Mouse (Mus musculus): ENCODE data around the gene Tubb4b.

Gene Tubb4b

DNA sequence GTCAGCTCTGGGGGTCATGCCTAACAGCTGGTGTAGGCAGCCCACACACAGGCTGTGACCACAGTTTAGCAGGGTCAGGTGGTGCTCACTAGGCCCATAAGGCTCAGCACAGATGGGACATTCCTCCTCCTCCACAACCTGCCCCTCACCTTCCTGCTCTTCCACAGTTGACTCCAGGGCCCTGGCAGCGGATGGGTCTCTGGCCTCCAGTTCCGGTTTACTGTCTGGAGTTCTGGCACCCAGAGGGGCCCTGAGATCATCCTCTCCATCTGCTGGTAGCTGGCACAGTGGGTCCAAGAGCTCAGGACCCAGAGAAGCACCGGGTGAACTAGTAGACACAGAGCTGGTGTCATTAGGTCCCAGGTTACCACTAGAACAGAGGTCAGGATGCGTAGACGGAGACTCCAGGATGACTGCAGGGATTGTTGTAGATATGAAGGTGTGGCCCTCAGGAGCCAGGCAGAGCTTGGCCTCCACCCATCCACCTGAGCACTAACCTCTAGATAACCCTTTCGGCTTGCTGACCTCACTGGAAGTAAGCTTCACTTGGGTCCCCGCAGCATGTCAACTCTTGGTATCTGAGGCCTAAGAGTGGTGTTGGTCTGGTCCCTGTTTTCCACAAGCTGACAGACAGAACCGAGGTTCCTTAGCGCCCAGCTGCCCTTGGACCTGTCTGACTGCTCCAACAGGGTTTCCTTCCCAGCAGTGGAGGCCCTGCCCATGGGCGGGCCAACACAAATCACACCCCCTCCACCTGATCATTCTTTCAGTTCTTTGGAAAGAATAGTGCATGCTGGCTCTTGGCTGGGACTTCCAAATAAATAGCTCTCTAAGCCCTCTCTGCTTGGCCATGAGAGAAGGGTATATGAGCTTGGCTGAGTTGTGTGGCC is 21.9 kb upstream of the Tubb4b start, which contains the start of gene AL732309.1:
TSS of gene AL732309.1 (minus strand) at position 681 of the 890 bp plus-strand sequence.
- in situ Hi-C loops (cut with MboI, MseI) = no loop called here

DNA sequence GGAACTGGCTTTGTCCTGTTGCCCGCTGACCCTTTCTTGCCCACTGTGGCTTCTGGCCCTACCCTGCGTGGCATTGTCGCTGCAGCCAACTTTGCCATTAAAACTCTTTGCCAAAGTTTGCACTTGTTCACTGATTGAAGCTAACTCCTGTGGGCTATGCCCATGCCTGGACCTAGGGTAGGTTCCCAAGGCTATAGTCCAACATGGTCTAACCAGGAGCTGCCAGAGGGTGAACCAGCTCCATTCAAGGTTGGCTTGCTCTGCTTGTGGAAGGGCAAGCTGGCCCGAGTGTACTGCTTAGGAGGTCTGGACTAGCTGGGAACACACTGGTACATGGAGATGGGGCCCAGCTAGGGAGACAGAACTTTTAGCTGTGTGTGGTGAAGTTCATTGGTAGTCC is 19.6 kb upstream of the Tubb4b start:
- in situ Hi-C loops (cut with MboI, MseI) = no loop called here

DNA sequence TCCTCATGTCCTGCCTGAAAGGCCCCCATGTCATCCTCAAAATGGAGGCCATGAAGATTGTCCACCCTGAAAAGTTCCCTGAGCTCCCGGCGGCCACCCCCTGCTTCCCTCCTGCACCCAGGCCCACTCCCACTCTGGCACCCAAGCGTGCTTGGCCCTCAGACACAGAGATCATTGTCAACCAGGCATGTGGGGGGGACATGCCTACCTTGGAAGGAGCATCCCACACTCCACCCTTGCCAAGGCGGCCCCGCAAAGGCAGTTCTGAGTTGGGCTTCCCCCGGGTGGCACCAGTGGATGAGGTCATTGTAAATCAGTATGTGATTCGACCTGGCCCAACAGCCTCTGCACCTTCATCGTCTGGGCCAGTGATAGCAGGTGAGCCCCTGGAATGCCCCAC is 18.8 kb upstream of the Tubb4b start:
- in situ Hi-C loops (cut with MboI, MseI) = no loop called here

DNA sequence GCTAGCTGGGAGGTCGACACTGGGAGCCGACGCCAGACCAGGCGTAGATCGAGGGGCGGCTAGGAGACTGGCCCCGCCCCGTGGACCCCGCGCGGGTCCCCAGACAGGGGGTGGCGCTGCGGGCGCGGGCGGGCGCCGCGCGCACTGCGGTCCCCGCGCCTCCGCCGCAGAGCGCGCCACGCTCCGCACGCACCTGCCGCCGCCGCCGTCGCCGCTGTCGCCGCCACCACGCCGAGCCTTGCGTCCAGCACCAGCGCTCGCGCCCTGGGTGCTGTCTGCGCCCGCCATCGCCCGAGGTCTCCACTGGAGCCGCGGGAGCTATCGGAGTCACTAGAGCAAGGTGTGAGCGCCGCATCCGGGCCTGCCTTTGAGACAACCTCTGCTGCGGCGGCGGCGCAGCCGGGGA is 17.6 kb upstream of the Tubb4b start, which contains the start of the genes Rnf208 and Cysrt1:
TSS of gene Rnf208 (plus strand) at position 155 of the 406 bp plus-strand sequence.
TSS of gene Cysrt1 (minus strand) at position 352 of the 406 bp plus-strand sequence.
- in situ Hi-C loops (cut with MboI, MseI) = no loop called here

DNA sequence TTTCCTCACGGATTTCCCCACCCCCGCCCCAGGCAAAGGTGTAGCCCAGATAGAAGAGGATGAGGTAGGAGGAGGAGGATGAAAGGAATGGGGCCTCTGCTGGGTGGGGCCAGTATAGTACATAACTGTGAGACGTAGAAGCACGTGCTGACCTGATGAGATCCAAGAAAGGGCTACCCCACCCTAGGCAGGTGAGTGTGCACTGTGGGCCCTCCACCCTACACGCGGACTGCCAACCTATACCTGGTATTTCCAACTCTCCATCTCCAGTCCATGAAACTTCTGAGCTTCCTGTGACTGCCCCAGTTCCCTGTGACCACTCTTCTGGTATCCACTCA is 16.9 kb upstream of the Tubb4b start:
- in situ Hi-C loops (cut with MboI, MseI) = no loop called here

DNA sequence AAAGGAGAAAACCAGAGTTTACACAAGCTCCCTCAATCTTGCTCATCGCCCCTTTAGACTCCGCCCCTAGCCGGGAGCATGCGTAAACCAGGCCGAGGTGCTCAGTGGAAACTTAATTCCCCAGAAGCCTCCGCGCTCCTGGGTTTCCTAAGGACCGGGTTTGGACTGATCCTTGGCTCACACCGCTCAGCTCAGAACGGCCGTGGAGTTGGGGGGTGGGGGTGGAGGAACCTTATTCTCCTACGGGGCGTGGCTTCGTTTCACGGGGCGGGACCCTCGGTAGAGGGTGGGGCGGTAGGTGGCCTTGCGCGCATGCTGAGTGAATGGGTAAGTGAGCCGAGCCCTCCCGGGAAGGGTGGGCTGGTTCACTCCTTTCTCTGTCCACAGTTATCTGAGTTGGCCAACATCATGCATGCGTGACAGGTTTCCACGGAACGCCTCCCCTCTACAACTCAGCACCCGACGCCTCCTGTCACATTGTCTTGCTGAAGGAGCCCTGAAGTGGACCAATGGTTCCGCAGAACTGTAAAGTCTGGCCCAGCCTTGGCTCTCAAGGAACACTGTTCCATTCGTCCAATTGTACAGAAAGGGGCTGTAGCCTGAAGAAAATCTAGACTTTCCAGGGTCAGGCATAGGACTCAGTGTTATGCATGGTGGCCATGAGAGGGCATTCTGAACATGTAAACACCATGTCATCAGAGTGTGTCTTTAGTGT is 16.4 kb upstream of the Tubb4b start:
- in situ Hi-C loops (cut with MboI, MseI) = no loop called here

DNA sequence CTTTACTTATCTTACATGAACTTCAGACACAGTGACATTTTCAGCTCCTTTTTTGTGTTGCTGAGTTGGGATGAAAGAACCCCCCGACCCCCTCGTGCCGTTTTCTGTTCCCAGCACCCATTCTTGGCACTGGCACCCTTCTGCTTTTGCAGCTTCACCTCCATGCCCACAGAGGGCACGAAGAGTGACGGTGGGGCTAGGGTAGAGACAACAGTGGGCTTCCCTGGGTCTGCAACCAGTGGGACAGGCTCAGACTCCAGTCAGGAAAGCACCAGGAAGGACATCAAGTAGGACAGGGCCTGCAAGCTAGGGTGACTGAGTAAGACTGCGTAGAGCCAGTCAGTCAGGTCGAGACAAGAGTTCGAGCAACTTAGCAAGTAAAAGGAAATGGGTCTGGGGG is 15.8 kb upstream of the Tubb4b start:
- in situ Hi-C loops (cut with MboI, MseI) = no loop called here

DNA sequence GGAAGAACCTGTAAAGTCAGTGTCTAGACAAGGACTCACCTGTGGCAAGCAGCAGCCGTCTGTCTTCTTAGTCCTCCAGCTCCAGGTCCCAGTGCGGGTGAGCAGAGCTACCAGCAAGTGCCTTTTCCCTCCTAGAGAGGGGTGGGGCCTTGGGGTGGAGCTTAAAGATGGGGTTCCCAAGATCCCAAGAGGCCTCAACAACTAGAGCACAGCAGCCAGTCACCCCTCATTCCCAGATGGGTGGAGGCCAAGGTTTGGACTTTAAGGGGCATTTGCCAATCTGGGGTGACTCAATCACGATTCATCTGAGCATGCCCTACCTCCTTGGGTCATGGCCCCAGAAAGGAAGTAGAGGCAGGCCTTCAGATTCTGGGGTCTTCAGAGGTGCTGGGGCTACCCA is 15.3 kb upstream of the Tubb4b start:
- in situ Hi-C loops (cut with MboI, MseI) = no loop called here

DNA sequence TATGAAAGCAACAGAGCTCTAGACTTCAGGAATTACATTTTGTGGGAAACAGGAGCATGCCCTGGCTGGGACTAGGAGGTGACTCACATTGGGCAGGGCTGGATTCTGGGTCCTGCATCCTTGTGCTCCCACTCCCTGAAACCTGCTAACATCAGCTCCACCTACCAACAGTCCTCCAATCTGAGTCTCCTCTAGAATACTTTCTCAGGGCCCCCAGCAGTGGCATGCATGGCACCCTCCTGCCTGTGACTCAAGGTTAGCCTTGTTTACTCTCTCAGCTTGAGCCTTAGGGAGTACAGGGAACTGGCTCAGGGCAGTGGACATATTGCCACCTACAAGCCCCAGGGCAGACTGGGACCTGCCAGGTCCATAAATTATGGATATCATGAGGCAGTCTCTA is 13.6 kb upstream of the Tubb4b start:
- in situ Hi-C loops (cut with MboI, MseI) = no loop called here

DNA sequence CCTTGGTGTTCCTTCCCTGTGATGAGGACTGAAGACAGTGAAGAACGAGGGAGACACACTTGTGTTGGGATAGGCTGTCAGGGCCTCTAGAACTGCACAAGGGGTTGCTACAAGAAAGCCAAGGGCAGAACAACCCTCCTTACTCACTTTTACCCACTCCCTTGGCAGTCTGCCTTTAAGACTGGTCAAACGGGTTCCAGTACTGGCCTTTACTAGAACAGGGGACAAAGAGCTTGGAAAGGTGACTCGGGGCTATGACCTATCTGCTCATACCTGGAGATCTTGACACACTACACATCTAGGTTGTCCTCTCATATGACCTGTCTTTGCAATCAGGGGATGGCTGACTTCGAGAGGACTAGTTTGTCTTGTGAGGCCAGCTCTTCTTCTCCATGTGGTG is 13.0 kb upstream of the Tubb4b start:
- in situ Hi-C loops (cut with MboI, MseI) = no loop called here

DNA sequence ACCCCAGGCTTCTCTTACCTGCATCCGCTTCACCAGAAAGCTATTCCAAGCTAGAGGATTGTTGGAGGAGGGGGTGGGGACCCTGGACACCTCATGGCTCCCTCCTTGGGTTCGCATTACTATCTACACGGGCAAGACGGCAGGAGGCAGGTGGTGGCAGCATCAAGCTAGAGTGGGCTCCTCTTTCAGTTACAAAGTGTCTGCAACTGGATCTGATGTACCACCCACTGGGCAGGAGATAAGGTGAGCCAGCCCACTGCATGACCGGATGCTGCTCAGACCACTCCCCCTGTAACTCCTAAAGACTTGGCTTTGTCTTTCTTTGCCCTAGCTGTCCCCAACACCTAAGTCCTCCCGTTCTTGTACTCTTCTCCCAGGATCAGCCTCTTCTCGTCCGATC is 12.1 kb upstream of the Tubb4b start, which contains the start of gene Rnf224:
TSS of gene Rnf224 (minus strand) at position 174 of the 400 bp plus-strand sequence.
- in situ Hi-C loops (cut with MboI, MseI) = no loop called here

DNA sequence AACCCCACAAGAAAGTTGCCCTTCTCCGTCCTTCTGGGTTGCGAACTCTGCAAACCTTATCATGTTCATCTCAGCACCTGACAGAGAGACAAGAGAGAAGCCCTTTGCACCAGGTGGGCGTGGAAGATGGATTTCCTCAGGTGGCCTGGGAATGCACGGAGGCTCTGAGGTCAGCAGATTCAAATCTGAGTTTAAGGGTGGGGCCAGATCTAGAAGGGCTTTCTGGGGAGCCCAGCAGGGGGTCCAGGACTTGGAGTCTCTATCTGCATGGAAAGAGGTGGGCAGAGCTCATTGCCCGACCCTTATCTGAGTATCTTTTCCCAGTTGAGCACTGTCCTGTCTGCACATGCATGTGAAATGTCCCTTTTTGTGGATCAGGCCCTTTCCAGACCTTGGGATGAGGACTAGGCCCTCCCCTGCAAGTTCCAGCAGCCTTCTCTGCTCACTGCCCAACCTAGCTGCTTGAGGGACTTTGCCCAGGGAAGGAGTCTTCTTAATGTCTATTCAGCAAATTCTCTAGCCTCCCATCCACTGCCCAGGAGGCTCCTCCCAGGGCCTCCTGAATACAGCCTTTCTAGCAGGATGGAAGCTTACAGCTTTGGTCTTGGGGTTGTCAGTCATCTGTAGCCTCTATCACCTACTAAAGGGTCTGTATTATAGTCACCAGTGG is 10.2 kb upstream of the Tubb4b start:
- in situ Hi-C loops (cut with MboI, MseI) = no loop called here

DNA sequence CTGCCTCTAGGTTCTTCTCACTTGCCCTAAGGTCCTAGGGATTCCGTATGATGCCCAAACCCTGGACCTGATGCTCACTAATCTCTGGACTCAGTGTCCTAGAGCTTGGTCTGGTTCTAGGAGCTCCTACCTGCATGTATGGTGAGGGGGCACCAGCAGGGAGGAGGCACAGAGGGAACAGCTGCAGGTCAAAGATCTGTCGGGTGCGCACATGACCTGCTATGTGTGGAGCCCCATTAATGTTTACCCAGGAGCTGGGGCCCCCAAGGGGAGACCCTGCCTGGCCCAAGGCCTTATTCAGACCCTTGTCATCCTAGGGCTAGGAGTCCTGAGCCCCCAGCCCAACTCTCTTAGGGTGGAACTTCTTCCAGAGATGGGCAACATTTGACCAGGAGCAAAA is 9.5 kb upstream of the Tubb4b start, which contains the start of gene Slc34a3:
TSS of gene Slc34a3 (minus strand) at position 315 of the 400 bp plus-strand sequence.
- in situ Hi-C loops (cut with MboI, MseI) = no loop called here

DNA sequence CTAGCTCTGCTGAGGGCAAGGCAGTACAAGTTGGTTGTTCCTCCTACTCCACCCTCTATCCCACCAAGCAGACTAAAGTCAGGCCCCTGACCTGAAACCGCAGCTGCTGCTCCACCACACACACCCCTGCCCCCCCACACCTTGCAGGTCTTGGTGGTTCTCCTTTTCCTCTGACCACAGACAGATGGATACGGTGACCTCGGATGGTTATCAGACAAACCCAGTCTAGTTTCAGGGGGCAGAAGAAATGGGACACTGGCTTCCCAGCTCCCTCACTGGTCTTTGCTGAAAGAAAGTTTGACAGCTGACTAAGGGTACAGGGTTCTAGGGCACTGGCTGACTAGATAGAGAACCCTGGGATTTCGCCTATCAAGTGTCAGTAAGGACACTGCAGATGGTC is 8.9 kb upstream of the Tubb4b start:
- in situ Hi-C loops (cut with MboI, MseI) = no loop called here

DNA sequence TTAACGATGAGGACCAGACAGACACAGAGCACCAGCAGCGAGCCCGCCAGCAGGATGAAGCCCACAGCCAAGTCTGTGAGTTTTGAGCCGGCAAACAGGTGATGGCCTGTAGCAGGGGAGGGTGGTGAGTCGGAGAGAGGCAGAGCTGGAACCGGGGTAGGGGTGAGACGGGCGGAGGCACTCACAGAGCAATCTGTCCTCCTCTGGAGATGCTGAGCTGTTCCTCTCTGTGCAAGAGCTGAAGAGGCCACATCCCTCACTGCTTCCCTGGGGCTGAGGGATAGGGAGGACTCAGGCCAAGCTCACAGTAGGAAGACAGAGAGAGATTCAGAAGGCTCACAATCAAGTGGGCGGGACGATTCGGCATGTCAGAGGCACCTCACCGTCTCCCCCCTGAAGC is 6.5 kb upstream of the Tubb4b start:
- in situ Hi-C loops (cut with MboI, MseI) = no loop called here

DNA sequence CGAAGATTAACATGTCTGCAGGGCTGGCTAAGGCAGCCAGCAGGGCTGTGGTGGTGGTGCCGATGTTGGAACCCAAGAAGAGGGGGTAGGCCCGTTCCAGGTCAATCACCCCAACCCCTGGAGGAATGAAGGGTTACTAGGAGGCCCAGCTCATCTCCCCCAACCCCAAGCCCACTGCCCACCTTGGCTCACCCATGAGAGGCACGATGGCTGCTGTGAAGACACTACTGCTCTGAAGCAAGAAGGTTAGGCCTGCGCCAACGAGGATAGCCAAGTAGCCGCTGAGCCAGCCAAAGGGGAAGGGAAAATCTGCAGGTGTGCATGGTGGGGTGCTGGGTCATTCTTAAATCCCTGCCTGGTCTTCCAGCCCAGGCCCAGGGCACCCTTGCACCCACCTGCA is 6.1 kb upstream of the Tubb4b start:
- in situ Hi-C loops (cut with MboI, MseI) = no loop called here

DNA sequence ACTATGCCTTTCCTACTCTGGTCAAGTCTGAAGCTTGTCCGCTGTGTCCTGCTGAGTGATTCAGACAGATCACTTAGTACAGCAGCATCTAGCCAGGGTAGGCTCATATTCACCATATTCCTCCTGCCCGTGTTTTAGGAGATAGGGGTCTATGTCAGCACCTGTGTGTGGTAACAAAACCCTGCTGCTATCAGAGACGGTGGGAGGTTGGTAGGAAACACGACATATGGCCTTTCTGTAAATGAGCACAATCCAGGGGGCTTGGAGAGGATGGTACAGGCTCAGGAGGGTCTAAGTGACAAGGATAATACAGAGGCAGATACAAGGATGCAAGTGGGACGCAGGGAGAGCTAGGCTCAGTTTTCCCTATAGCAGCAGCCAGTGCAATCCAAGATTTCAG is 5.1 kb upstream of the Tubb4b start:
- in situ Hi-C loops (cut with MboI, MseI) = no loop called here

DNA sequence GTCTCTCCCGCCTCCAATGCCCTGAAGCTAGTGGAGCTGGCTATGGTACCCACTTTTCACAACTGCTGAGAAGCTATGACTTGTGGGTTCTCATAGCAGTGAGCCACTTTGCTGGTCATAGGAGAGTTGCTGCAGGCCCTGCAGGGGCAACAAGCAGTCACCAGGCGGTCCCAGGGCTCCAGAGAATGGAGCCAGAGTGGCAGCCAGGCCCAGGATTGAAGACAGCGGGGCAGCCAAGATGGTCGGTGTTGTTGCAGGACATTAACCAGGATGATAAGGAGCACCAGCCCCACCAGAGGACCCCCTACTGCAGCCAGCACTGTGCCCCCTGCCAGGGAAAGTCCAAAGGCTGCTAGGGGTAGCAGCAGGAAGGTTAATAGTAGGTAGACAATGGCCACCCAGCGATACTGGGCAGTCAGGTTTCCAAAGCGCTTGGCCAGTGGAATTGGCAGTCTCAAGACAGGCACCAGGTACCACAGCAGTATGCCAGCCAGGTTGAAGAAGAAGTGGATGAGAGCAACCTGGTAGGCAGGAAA is 4.6 kb upstream of the Tubb4b start:
- in situ Hi-C loops (cut with MboI, MseI) = no loop called here

DNA sequence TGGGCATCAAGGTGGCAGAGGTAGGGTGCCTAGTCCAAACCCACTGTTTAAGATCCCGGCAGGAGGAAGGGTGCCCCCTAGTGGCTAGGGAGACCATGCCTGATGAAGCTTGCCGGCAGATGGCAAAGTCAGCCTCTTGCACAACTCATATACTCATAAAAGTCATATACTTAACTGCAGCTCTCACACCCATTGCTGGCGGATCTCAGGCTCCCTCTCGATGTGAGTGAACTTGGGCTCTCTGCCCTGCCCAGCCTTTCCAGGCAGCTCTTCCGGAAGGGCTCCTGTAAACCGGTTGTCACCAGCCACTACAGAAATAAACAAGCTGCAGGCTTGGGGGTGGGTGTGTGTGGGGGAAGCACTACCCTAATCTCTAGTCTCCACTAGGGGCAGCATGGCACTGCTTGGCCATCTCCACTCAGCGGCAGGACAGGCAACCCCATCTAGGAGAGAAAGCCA is 4.0 kb upstream of the Tubb4b start:
- in situ Hi-C loops (cut with MboI, MseI) = no loop called here

DNA sequence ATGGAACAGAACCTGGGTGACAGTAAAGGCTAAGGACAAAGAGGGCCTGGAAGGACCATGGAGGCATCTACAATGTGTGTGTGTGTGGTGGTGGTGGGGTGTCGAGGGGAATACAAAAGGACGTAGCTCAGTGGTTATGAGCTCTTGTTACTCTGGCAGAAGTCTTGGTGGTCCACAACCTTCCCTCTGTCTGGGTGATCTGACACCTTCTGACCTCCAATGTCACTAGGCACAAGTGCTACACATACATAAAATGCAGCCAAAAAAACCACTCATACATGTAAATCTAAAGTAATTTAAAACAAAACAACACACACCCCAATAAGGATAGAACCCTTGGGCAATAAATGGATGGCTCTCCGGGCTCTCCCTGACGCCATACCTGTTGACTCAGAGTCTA is 2.9 kb upstream of the Tubb4b start:
- in situ Hi-C loops (cut with MboI, MseI) = no loop called here

DNA sequence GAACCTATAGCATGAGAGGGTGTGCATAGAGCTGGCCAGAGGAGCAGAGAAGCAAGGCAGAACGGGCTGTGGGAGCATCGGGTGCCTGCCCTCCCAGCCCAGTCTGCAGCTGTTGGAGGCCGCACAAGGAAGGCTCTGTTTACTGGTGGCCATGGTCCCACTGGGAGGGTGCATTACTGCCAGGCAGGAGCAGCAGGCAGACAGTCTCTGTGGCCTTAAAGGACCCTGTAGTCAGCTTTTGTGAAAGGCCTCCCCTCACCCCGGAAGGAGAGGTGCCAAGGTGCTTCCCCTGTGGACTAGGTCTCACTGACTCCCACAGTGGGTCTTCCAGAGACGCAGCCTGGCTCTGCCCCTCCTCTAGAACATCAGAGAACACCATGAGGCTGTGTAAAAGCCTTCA is 2.4 kb upstream of the Tubb4b start:
- in situ Hi-C loops (cut with MboI, MseI) = no loop called here
